Mouse (Mus musculus) forebrain, embryonic 15.5 days (tissue): ENCODE results near the gene Krtap13. TPM values are rescaled to one million over a fixed set of nuclear protein-coding genes. Genes with fewer than 3 reads are reported as not detected.
A peak's percentile ranks its signal among the peaks of the same experiment; 100 is the strongest.

Experiments used
- ATAC-seq: fragments of 200-750 bp; cut with Nextera tagmentation; replicated peaks from 2 replicates; pipeline ENCODE4 v1.8.0; 2017; ENCODE audit warnings: mild to moderate bottlenecking, moderate TSS enrichment, moderate library complexity
- H3K27ac ChIP-seq: fragments of 300-500 bp; sonication (generic); replicated peaks from 2 replicates; pipeline ENCODE4 v1.5.1; 2015; ENCODE audit warnings: mild to moderate bottlenecking, inconsistent platforms
- H3K27me3 ChIP-seq: fragments of 300-500 bp; sonication (generic); 2 replicates; pipeline ENCODE4 v1.6.1; 2015; ENCODE audit warnings: inconsistent platforms
- H3K36me3 ChIP-seq: fragments of 300-500 bp; sonication (generic); 2 replicates; pipeline ENCODE4 v1.6.1; 2015; ENCODE audit warnings: mild to moderate bottlenecking, inconsistent platforms
- H3K4me1 ChIP-seq: fragments of 300-500 bp; sonication (generic); 2 replicates; pipeline ENCODE4 v1.6.1; 2015; ENCODE audit warnings: inconsistent platforms
- H3K4me2 ChIP-seq: fragments of 300-500 bp; sonication (generic); replicated peaks from 2 replicates; pipeline ENCODE4 v1.6.1; 2015; ENCODE audit warnings: mild to moderate bottlenecking, inconsistent platforms
- H3K4me3 ChIP-seq: fragments of 300-500 bp; sonication (generic); 2 replicates; pipeline ENCODE4 v1.5.1; 2015; ENCODE audit warnings: mild to moderate bottlenecking, inconsistent platforms
- H3K9ac ChIP-seq: fragments of 300-500 bp; sonication (generic); replicated peaks from 2 replicates; pipeline ENCODE4 v1.6.1; 2015; ENCODE audit warnings: mild to moderate bottlenecking, inconsistent platforms
- H3K9me3 ChIP-seq: fragments of 300-500 bp; sonication (generic); 2 replicates; pipeline ENCODE4 v1.6.1; 2016; ENCODE audit warnings: inconsistent platforms
- whole genome bisulfite sequencing: fragments of 180-500 bp; shearing (Covaris S2); methylation state at CpG from one replicate; pipeline ENCODE4 v1.1.7; 2015; ENCODE audit warnings: mixed read lengths; 5-methylcytosine and 5-hydroxymethylcytosine counted together
- polyA plus RNA-seq: library from polyadenylated mRNA; unstranded; fragments of >200 nt; fragmentation: Nextera tagmentation; extraction: Ambion mirVana; gene quantifications from 2 replicates; pipeline ENCODE4 v1.2.1, GENCODE M21; 2015

Gene Krtap13
- polyA plus RNA-seq, 1 experiment from 2014 or later = not detected

- ATAC-seq = no peak
- H3K4me3 ChIP-seq = no peak within 1 kb of the TSS
- H3K27me3 ChIP-seq = no peaks in the 10 kb centered on the region
- H3K27ac ChIP-seq = no peak within 1 kb of the TSS
- 92% methylated on average over 10 of the region's 10 CpGs for WGBS
- H3K4me2 ChIP-seq = no peak within 1 kb of the TSS
- H3K36me3 ChIP-seq = no peaks in the 10 kb centered on the region
- no peaks in the 10 kb centered on the region for H3K9me3 ChIP-seq
- H3K4me1 ChIP-seq = no peaks in the 10 kb centered on the region
- no peak within 1 kb of the TSS for H3K9ac ChIP-seq
Observed at GRCm38 (mm10) chr16:88707496-88708012, 43.9 kb downstream of the Krtap13 start, which contains the start of gene 2310061N02Rik. 2310061N02Rik (minus strand) TSS chr16:88707962.

- H3K27ac ChIP-seq = no peak overlapping the region
- no peak overlapping the region for H3K4me2 ChIP-seq
- H3K4me1 ChIP-seq = no peaks in the 10 kb centered on the region
- no peaks in the 10 kb centered on the region for H3K36me3 ChIP-seq
- H3K4me3 ChIP-seq = no peak overlapping the region
- WGBS = 54% methylated on average over 4 of the region's 4 CpGs
- no peak overlapping the region for H3K9ac ChIP-seq
- no peaks in the 10 kb centered on the region for H3K27me3 ChIP-seq
- H3K9me3 ChIP-seq = no peaks in the 10 kb centered on the region
- 0 out of 2 replicates have a peak, but pooled peaks have one; percentile 41 for ATAC-seq
Observed at GRCm38 (mm10) chr16:88701072-88701864, 50.2 kb downstream of the Krtap13 start.

Other genes starting within 250 kb of the Krtap13 start
- not detected in 2 replicates for gene Cldn17, start 244.7 kb downstream of the Krtap13 start, polyA plus RNA-seq
- not detected in 2 replicates for gene Cldn8, start 188.5 kb downstream of the Krtap13 start, polyA plus RNA-seq
- not detected in 2 replicates for gene Krtap24-1, start 139.4 kb downstream of the Krtap13 start, polyA plus RNA-seq
- gene 2310079G19Rik, start 124.0 kb downstream of the Krtap13 start, polyA plus RNA-seq = not detected in 2 replicates
- not detected in 2 replicates for gene Krtap26-1, start 103.8 kb downstream of the Krtap13 start, polyA plus RNA-seq
- not detected in 2 replicates for gene Krtap27-1, start 80.0 kb downstream of the Krtap13 start, polyA plus RNA-seq
- not detected in 2 replicates for gene 2310061N02Rik, start 43.7 kb downstream of the Krtap13 start, polyA plus RNA-seq
- not detected in 2 replicates for gene Krtap13-1, start 22.8 kb downstream of the Krtap13 start, polyA plus RNA-seq
- not detected in 2 replicates for gene 2310034C09Rik, start 7.2 kb upstream of the Krtap13 start, polyA plus RNA-seq
- gene 2310057N15Rik, start 22.6 kb upstream of the Krtap13 start, polyA plus RNA-seq = not detected in 2 replicates
- not detected in 2 replicates for gene Gm5965, start 26.3 kb upstream of the Krtap13 start, polyA plus RNA-seq
- gene Gm20741, start 60.6 kb upstream of the Krtap13 start, polyA plus RNA-seq = not detected in 2 replicates
- gene Krtap15, start 68.6 kb upstream of the Krtap13 start, polyA plus RNA-seq = not detected in 2 replicates
- gene Krtap14, start 74.5 kb upstream of the Krtap13 start, polyA plus RNA-seq = not detected in 2 replicates
- gene Krtap19-1, start 117.8 kb upstream of the Krtap13 start, polyA plus RNA-seq = not detected in 2 replicates
- not detected in 2 replicates for gene Krtap19-2, start 122.6 kb upstream of the Krtap13 start, polyA plus RNA-seq
- gene Krtap19-3, start 126.4 kb upstream of the Krtap13 start, polyA plus RNA-seq = not detected in 2 replicates
- gene Krtap19-4, start 133.5 kb upstream of the Krtap13 start, polyA plus RNA-seq = not detected in 2 replicates
- not detected in 2 replicates for gene Krtap19-5, start 144.8 kb upstream of the Krtap13 start, polyA plus RNA-seq
- not detected in 2 replicates for gene Krtap19-9b, start 180.6 kb upstream of the Krtap13 start, polyA plus RNA-seq
- not detected in 2 replicates for gene Krtap16-3, start 211.2 kb upstream of the Krtap13 start, polyA plus RNA-seq